Comparison of ENCODE assay signal across 15 mouse cellular contexts in genomic region chr12:28823518-28823917, GRCm38 (mm10).
"Had no signal": no experiment of that assay in that cellular context is flagged by ENCODE, and none has a peak within 500 bp of the region (broad histone marks: within the 10 kb centered on the region; RNA-seq: fewer than 3 reads in every experiment).

No protein-coding gene starts in this region.

- H3K27ac ChIP-seq: left cerebral cortex, adult 2 months; liver, embryonic 13.5 days had no signal

- H3K9me3 ChIP-seq: liver, embryonic 13.5 days had no signal

- H3K36me3 ChIP-seq: liver, embryonic 13.5 days had no signal

- ATAC-seq: midbrain, embryonic 16.5 days had no signal

- H3K4me2 ChIP-seq: liver, embryonic 13.5 days had no signal

- H3K27me3 ChIP-seq: liver, embryonic 13.5 days had no signal

- DNase-seq: kidney, adult 18-20 months; kidney, adult 9 months; kidney, postnatal 14 days; kidney, postnatal 4 days; layer of hippocampus, adult 9-11 months; layer of hippocampus, postnatal 36 days; liver, embryonic 13.5 days; lung, adult 2 months; lung, postnatal 14 days; lung, postnatal 4 days; right cerebral cortex, postnatal 25 days; thymus, adult 18-20 months; thymus, postnatal 36 days had no signal

- H3K9ac ChIP-seq: liver, embryonic 13.5 days had no signal

- H3K4me3 ChIP-seq: left cerebral cortex, adult 2 months; liver, embryonic 13.5 days had no signal
